Mouse (Mus musculus) T-helper 2 cell (primary cell): ENCODE measurements around the gene Tmtc2.

ENCODE experiments used
- in situ Hi-C: fragments of 300-600 bp; cut with MboI, MseI; formaldehyde crosslinking; loops from one replicate; pipeline ENCODE4 v1.15.1; 2025; ENCODE audit warnings: high pct_unique_total_duplicates

Tmtc2 gene

DNA sequence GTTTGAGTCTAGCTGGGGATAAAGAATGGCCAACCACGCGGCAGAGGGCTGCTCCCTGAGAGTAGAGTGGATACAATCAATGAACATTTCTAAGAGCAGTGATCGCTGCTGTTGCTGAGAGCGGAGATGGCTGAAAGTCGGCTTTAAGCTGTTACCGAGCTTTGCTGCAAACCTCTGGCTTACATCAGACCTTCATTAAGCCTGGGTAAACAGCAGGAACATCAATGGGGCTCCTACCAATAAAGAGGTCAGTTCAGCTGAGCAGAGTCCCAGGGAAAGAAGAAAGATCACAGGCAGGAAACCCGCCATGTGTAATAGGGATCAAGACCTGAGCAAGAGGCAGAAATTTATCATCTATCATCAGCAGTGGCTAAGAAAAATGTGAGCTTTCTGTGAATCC is 72.5 kb downstream of the Tmtc2 start:
- in situ Hi-C loops = no loop called here

DNA sequence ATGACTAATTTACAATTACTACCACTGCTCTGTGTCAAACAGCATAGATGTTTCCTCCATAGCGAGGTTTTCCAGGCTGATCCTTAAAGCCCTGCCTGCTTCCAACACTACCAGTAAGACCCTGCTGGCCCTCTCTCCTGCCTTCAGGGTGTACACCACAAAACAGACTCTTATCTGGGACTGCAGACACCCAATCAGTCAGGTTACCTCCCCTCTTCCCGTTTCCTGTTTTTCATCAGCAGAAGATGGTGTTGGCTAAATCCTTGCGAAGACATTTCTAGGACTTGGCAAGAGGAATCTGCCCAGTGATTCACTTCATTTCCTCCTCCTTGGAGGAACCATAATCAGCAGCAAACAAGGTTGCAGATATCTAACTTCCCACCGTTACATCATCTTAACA is 73.8 kb downstream of the Tmtc2 start:
- in situ Hi-C loops = no loop called here

DNA sequence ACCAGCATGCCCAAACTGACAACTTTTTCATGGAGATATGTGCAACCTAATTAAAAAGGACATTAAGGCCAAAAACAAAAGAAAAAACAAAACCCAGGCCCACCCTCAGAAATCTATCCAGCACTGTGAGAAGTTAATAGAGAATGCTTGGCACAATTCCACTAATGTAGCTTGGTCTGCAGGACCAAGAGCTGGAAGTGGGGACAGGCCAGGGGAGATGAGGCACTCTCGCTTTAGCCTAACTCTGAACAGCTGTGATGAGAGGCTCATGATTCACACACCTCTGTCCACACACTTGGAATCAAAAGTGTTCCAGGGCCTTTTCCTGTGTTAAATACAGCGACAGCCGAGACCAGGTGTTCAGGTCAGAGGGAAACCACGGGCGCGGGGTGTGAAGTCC is 79.0 kb downstream of the Tmtc2 start:
- in situ Hi-C loops = no loop called here

DNA sequence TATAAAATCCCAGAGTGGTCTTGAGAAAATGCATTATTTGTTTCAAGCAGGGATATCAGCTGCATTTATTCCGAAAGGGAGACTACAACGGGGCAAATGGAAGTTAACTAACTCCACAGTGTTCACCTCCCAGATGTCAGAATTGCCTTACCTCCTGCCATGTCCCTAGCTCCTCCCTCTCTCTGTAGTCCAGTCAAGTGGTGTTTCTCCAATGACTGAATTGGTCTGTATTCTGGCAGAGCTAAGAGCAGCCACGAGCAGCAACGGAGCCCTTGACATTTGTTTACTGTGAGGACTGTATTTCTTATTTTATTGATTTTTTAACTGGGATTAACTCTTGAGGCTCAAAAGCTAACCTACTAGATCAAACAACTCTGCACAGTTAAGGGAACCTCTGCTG is 81.8 kb downstream of the Tmtc2 start:
- in situ Hi-C loops = no loop called here

DNA sequence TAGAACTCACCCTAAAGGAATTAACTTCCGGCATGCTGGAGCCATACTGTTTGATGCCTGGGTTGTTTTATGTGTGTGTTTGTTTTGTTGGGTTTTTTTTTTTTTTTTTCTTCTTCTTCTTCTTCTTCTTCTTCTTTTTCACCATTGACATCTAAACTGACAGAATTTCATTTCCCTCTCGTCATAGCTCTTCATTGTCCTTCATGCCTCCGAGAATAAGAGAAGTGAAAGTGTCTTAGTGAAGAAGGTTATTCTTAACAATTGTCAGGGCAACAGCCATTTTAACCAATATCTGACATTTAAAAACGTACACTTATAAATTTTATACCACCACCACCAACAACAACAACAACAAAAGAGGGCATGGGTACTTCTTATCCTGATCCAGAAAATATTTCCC is 83.5 kb downstream of the Tmtc2 start:
- in situ Hi-C loops = no loop called here

DNA sequence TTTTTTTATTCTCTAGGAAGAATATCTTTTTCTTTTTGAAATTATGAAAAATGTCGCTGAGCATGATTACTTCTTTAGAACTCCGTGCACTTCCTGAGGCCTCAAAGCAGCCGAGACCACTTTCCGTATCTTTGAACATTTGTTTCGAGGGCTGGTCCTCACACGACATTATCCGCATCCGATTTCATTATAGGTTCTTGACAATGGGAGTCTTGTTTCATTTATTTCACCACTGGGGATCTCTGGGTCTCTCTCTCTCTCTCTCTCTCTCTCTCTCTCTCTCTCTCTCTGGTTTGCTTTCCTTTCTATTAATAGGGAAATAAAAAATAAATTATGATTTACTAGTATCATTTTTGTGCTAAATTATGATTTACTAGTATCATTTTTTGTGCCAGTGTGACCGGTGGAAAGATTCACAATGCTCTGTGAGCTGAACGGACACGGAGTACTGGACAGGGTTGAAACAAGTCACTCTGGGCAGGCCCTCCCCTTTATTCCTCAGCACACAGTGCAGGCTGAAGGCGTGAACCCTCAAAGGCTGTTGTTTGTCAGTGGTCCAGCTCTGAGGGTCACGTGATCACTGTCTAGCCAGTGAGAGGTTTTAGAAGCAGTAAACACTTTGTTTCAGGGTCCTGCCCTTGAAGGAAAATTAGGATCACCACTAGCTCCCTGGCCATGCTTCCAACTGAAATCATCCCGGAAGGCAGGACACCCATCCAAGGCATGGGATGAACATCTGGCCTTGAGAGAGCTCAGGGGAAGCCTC is 84.1 kb downstream of the Tmtc2 start:
- in situ Hi-C loops = loop anchor here (5.0 kb wide), 1 partner anchor 83 kb away; no protein-coding TSS in a partner anchor

DNA sequence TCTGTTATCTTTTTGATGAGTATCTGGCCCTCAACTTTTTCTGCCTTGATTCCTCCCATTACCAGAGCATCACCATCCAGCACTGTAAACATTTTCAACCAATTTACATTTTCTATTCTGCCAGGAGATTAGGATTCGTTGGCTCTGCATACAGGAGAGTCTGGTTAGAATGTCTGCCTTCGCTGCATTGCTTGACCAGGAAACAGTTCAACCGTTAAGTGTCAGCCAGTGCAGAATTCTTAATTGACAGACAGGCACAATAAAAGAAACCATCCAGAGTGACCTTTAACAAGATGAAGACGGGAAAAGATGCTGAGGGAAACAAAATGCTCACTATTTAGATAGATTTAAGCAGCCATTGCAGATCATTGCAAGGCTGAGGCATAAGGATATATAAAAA is 87.3 kb downstream of the Tmtc2 start:
- in situ Hi-C loops = loop anchor here (5.0 kb wide), 1 partner anchor 80 kb away; no protein-coding TSS in a partner anchor

DNA sequence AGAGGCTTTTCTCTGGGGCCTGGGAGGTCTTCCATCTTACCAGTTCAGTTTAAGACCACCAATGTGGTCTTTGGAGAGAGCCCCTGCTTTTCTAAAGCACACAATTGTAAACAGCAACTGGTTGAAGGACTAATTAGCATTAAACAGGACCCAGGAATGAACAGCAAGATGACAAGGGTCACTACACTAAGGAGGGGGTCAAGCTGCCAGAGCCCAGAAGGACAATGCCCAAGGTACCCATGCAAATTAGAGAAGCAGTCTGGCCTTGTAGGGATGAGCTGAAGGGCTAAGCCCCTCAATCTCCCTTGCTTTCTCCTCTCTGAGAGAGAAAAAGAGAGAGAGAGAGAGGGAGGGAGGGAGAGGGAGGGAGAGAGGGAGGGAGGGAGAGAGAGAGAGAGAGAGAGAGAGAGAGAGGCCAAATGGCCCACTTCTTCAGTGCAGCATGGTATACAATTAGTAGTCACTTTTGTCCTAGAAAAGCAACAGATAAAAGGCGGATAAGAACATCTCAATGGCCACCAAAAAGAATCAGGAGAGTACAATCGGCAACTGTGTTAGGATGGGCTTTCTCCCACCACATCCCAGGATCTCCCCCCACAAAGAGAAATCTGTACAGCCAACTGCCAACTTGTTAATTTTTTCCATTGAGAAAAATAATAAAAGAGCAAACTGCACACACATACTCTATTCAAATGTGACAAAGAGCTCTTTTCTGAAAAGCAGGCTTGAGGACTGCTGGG is 89.7 kb downstream of the Tmtc2 start:
- in situ Hi-C loops = loop anchor here (5.0 kb wide), 1 partner anchor 77 kb away; no protein-coding TSS in a partner anchor

DNA sequence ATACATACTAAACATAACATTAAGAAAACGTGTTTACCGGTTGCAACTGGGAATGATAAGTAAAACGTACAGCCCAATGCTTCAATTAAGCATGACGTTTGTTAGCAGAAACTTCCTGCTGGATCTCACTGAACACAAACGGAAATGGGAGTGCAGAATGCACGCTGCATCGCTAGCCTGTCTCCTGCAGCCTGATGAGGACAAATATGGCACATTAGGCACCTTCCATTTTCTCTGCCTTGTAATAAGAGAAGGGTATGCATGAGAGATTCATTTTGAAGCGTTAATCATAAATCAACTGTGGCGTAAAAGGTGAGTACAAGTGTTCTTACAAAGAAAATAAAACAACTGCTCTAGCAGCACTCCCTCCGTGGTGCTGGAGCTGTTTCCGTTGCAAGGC is 94.5 kb downstream of the Tmtc2 start:
- in situ Hi-C loops = no loop called here

DNA sequence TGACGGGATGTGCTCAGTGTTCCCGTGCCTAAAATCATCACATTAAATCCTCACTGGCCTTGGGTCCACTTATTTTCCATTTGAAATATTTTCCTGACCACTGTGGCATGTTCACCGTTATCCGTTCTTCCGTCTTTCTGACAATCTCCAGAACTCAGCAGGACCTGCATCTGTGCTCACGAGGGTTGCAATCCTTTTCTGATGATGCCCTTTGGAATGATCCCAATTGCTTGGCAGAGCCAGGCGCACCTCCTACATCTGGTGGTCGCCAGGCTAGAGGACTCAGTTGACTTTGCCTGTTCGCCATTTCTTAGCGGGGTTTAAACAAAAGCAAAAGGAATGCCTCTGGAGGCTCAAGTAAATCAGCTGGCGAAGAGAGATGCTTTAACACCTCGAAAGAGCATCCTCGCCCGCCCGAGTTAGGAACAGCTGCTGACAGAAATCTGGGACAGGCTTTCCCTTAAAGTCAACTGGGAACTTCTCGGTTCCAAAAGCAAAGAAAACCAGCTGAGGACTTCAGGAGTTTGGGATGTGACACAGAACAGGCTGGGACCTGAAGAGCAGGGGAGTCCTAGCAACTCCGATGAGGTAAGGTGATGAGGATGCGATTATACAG is 96.5 kb downstream of the Tmtc2 start:
- in situ Hi-C loops = no loop called here

DNA sequence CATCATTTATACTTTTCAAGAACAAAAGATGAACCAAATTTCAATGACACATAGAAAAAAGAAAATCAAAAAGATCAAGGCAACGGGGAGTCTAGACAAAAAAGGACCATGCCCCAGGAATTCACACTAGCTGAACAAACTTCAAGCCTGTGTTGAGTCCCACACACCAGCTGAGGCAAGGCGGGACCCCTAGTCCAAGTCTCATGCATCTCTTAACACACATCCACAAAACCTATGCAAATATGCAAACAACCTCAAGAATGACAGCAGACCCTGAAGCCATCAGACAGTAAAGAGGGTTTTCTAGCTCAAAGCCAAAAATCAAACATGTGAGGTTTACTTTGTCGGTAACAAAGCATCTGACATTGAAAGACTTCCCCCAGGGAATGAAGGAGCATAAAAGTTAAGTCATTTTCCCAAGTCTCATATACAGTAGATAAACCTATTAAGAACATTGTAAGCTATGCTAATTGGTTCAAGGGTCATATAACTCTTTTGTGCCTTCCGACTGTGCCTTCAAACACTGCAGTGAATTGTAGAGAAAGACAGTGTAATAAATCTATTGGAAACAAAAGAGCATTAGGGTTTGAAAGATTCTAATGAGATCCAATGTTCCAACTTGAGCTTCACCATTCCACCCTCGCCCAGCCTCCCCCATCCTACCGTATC is 100.0 kb downstream of the Tmtc2 start:
- in situ Hi-C loops = no loop called here

DNA sequence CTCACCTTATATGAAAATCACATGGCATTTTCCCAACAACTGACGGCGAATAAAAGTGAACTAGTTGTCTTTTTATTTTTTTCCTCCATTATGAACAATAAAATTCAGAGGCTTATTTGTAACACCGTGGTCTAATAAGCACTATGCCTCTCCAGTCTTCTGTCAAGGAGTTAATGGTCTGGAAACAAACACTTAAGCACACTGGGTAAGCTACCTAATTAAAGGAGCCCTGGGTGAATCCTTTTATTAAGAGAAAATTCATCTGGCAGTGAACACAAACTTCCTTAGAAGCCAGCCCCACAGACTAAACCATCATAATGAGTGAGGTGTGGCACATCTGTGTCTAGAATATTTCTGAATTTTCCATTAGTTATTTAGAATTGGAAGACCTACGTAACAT is 109.9 kb downstream of the Tmtc2 start:
- in situ Hi-C loops = no loop called here

DNA sequence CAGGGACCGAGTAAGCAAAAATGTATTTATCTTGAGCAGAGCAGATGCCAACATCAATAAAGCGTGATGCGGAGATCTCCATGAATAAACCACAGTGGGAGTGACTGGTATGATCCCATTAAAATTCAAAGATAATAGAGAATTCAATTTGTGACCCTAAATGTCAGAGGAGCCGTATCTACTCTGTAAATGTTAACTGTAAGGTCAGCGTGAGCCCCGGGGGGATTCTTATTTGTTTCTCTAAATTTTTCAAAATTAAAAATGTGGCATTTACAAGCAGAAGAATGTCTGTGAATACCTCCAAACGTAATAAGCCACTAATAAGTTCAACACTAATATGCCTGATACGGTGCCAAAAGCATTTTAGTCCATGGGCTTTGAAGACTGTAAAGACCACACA is 120.8 kb downstream of the Tmtc2 start:
- in situ Hi-C loops = no loop called here

DNA sequence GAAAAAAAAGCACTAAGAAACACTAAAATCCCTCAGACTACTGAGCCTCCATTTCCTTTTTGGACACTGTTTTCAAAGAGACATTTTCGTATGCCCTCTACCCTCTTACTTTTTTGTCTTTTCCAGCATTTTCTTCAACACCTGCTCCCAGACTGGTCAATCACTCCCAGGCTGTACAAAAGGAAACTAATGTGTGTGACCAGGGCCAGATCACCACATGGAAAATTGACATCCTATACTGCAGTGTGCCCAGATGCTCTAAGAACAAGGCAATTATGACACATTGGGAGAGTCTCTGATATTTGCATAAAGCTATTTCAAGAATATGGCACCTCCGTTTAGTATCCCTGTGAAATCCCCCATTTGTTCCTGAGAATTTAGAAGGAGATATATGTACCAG is 127.1 kb downstream of the Tmtc2 start:
- in situ Hi-C loops = no loop called here

DNA sequence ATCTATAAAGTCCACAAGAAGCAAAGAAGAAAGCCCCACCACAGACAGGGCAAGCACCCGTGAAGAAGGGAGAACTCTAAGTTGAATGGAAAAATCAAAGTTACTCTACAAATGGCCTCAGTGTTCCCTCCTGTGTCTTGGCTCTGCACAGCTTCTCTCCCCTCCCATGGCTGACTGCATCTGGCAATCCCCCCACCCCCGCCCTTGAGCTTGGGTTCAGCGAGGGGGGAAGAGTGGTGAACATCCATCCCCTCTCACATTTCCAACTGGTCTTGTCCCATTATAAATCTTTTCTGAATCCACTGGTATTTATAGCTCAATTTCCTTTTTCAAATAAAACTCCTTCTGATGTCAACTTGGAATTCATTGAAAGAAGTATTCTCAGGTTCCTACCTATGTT is 129.9 kb downstream of the Tmtc2 start:
- in situ Hi-C loops = no loop called here

DNA sequence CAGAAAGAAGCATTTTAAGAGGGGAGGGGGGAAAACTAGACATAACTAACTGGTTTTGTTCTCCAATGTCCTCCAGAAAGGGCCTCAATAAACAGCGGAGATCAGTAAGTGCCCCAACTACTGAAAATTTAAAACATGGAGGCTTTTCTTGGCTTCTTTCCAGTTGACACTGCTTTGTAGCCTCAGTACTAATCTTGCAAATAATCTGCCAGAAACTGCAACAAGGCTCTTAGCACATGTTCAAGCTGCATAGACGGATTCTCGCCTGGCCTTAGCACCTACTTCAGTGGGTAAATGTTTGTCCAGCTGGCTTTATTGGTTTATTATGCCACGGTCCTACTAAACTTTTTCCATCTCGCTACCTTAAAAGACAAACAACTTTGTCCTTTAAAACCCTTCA is 139.4 kb downstream of the Tmtc2 start:
- in situ Hi-C loops = no loop called here

DNA sequence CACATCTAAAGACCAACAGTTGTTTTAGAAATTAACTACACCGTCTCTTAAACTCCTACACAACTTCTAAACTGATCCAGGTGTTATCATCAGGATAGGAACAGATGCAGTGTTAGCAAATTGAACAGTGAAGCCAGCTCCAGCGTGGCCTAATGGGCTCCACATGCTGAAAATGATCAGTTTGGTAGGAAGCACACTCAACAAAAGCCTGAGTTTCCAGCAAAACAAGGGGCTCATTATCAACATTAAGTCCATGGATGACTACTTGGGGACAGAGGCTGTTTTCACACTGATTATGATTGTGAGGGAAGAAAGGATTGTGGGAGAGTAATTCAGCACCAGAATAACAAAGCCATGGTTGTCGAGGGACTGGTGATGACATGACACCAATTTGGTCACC is 143.4 kb downstream of the Tmtc2 start:
- in situ Hi-C loops = no loop called here

DNA sequence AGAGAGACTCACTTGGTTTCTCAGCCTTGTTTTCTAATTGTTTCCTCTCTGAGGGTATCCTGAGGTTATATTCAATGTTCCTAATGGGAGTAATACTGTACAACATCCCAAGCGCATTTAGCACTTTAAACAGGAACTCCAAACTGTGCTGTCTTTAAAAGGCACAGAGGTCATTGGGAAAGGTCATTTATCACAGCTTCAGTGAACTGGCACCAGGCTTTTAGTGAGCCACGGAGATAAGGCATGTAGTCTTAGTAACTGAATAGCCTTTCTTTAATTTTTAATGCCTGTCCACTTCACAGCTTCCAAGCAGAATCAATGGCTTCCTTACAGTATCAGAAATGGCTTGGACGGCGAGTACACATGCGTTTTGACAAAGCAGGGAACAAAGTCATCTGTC is 144.0 kb downstream of the Tmtc2 start:
- in situ Hi-C loops = no loop called here

DNA sequence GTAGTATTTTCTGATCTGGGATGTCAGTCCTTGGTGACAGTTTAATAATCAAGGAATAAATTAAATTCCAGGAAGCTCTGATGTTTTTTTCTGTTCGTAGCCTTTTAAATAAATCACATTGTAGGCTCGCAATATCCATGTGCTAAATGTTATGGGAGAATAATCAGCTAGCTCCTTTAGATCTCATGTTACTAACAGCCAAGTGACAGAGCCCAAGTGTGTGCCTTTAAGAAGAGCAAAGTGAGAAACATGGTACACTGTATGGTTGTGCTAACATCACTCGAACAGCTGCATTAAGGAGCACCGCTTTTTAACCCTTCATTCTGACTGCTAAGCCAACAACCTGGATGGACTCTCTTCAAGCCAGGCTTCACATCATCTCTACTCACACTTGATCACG is 146.2 kb downstream of the Tmtc2 start:
- in situ Hi-C loops = no loop called here

DNA sequence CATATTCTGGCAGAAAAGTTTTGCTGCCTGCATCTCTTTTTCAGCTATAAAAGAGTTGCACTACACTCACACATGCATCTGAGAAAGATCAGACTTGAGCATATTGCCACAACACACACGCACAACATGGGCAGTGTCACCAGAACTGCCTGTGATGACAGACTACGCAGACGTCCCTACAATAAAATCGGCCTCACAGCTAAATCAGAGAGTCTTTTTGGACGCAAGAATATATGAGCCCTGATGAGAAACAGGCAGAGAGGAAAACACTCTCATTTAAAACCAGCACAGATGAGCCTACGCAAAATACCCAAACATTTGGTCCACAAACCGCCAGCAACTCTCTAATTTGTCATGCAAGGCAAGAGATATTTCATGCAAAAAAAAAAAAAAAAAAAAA is 146.6 kb downstream of the Tmtc2 start:
- in situ Hi-C loops = no loop called here

DNA sequence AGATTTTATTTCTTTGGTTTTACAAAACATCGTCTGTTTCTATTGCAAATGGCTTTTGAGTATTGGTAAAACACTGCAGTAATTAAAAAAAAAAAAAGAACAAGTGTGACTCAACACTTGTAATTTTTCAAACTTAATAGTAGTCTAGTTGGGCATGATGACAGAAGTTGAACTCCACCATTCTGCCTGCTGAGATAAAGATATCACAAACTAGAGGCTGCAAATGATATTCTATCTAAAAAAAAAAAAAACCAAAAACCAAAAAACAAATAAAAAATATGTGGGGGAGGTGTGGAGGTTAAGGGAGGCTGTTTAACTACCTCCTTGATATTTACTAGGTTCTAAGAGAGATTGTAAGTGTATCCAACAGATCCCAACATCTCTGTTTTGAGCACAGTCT is 149.2 kb downstream of the Tmtc2 start:
- in situ Hi-C loops = no loop called here

DNA sequence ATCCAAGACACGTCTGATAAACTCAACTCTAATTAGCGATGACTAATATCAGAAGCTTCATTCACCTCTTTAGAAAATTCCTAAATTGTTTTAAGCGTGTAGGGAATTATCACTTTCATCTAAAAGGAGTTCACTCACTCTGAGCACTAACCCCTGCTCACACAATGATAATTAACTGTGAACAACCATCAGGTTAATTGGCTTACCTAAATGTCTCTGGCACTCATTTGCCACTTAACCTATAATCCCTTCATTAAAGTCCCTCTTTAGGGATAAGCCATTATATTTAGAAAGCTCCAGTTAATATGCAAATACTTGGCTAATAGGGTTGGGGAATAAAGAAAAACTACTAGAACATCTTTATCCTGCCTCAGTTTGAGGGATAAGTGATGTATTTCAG is 151.1 kb downstream of the Tmtc2 start:
- in situ Hi-C loops = no loop called here
